Mouse (Mus musculus) liver, embryonic 16.5 days (tissue): ENCODE measurements around the gene Hcn3. TPM values are rescaled to one million over a fixed set of nuclear protein-coding genes. Genes with fewer than 3 reads are reported as not detected.
A peak's percentile ranks its signal among the peaks of the same experiment; 100 is the strongest.

ENCODE experiments used
- ATAC-seq: fragments of 200-750 bp; cut with Nextera tagmentation; 2 replicates; pipeline ENCODE4 v1.8.0; 2017; ENCODE audit warnings: low read depth, mild to moderate bottlenecking, moderate number of reproducible peaks, moderate library complexity
- H3K27ac ChIP-seq: fragments of 300-500 bp; sonication (generic); 2 replicates; pipeline ENCODE4 v1.5.1; 2014; ENCODE audit warnings: mild to moderate bottlenecking, low read length
- H3K27me3 ChIP-seq: fragments of 300-500 bp; sonication (generic); 2 replicates; pipeline ENCODE4 v1.6.1; 2014; ENCODE audit warnings: low read depth, low read length, mixed read lengths; ENCODE audit not compliant: control insufficient read depth, insufficient read depth
- H3K36me3 ChIP-seq: fragments of 300-500 bp; sonication (generic); 2 replicates; pipeline ENCODE4 v1.6.1; 2014; ENCODE audit warnings: mild to moderate bottlenecking; ENCODE audit not compliant: control insufficient read depth, insufficient read depth
- H3K4me1 ChIP-seq: fragments of 300-500 bp; sonication (generic); 2 replicates; pipeline ENCODE4 v1.6.1; 2014; ENCODE audit warnings: low read depth, low read length, mixed read lengths; ENCODE audit not compliant: control insufficient read depth
- H3K4me2 ChIP-seq: fragments of 300-500 bp; sonication (generic); 2 replicates; pipeline ENCODE4 v1.6.1; 2014; ENCODE audit warnings: low read depth, low read length, mixed read lengths
- H3K4me3 ChIP-seq: fragments of 300-500 bp; sonication (generic); 2 replicates; pipeline ENCODE4 v1.5.1; 2014; ENCODE audit warnings: low read depth, mild to moderate bottlenecking, low read length
- H3K9ac ChIP-seq: fragments of 300-500 bp; sonication (generic); 2 replicates; pipeline ENCODE4 v1.6.1; 2014; ENCODE audit warnings: low read depth, low read length
- H3K9me3 ChIP-seq: fragments of 300-500 bp; sonication (generic); replicated peaks from 2 replicates; pipeline ENCODE4 v1.6.1; 2016; ENCODE audit warnings: low read length; ENCODE audit not compliant: control insufficient read depth
- WGBS: fragments of 180-500 bp; shearing (Covaris S2); extraction: QIAGEN DNeasy Blood & Tissue Kit; methylation state at CpG from one replicate; pipeline ENCODE4 v1.1.7; 2014; ENCODE audit not compliant: insufficient replicate concordance; 5-methylcytosine and 5-hydroxymethylcytosine counted together
- polyA plus RNA-seq: library from polyadenylated mRNA; unstranded; fragments of >200 nt; fragmentation: Nextera tagmentation; extraction: Ambion mirVana; gene quantifications from 2 replicates; pipeline ENCODE4 v1.2.1, GENCODE M21; 2015

Hcn3 gene
- polyA plus RNA-seq, 1 experiment from 2014 or later, result 0.32 TPM

DNA sequence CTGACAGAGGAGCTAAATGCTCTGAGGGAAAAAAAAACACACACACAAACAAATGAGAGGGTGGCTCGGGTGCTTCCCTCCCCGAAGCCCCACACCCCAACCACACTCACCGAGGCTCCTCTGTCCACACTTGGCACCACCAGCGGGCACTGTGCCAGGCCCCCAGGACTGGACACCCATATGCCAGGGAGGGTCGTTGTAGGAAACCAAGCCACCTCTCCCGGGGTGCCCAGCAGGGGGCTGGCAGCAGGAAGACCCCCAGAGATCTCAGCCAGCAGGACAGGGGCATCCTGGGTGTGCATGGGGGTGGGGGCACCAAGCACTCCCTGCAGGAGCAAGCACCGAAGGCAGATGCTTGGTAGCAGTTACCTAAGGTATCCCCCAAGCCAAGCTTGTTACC is 59.2 kb downstream of the Hcn3 start, which contains the start of gene Gm43738:
TSS of gene Gm43738 (minus strand) at position 289 of the 400 bp plus-strand sequence.
- peak within 1 kb of the TSS; percentile 71 for H3K9ac ChIP-seq
- peak within 1 kb of the TSS; percentile 75 for H3K4me3 ChIP-seq
- H3K9me3 ChIP-seq, result no peaks in the 10 kb centered on the region
- peaks cover 36% of the 10 kb centered on the region for H3K4me1 ChIP-seq
- 50% methylated on average over 7 of the region's 7 CpGs for WGBS
- peaks cover 14% of the 10 kb centered on the region for H3K36me3 ChIP-seq
- H3K27me3 ChIP-seq, result no peaks in the 10 kb centered on the region
- H3K27ac ChIP-seq, result peak within 1 kb of the TSS; percentile 83
- ATAC-seq, result no peak
- peak within 1 kb of the TSS; percentile 78 for H3K4me2 ChIP-seq

Other genes with a start within 250 kb of the Hcn3 start
- gene Msto1, start 246.2 kb downstream of the Hcn3 start, polyA plus RNA-seq, result 9.1 and 9.5 TPM in 2 replicates
- gene Ash1l, start 209.6 kb downstream of the Hcn3 start, polyA plus RNA-seq, result 4.9 and 5.5 TPM in 2 replicates
- gene Dap3, start 209.0 kb downstream of the Hcn3 start, polyA plus RNA-seq, result 78.9 and 86.8 TPM in 2 replicates
- 2.6 and 3.3 TPM in 2 replicates for gene Rusc1, start 66.9 kb downstream of the Hcn3 start, polyA plus RNA-seq
- gene Gm43738, start 59.1 kb downstream of the Hcn3 start, polyA plus RNA-seq, result 0.11 TPM in 1 of 2 replicates, not detected in the other
- gene Fdps, start 58.2 kb downstream of the Hcn3 start, polyA plus RNA-seq, result 375 and 379 TPM in 2 replicates
- gene Pklr, start 24.1 kb downstream of the Hcn3 start, polyA plus RNA-seq, result 102 and 104 TPM in 2 replicates
- 6.4 and 8.4 TPM in 2 replicates for gene Clk2, start 4.6 kb upstream of the Hcn3 start, polyA plus RNA-seq
- gene Scamp3, start 17.3 kb upstream of the Hcn3 start, polyA plus RNA-seq, result 47.5 and 49.0 TPM in 2 replicates
- gene Fam189b, start 22.9 kb upstream of the Hcn3 start, polyA plus RNA-seq, result 2.0 and 2.4 TPM in 2 replicates
- gene Gba, start 42.7 kb upstream of the Hcn3 start, polyA plus RNA-seq, result 27.5 and 28.0 TPM in 2 replicates
- gene Thbs3, start 55.0 kb upstream of the Hcn3 start, polyA plus RNA-seq, result 1.3 and 2.0 TPM in 2 replicates
- gene Mtx1, start 66.9 kb upstream of the Hcn3 start, polyA plus RNA-seq, result 94.4 and 95.3 TPM in 2 replicates
- gene Muc1, start 68.9 kb upstream of the Hcn3 start, polyA plus RNA-seq, result 0.11 and 1.0 TPM in 2 replicates
- 129 and 131 TPM in 2 replicates for gene Krtcap2, start 85.8 kb upstream of the Hcn3 start, polyA plus RNA-seq
- 0.14 and 0.28 TPM in 2 replicates for gene Trim46, start 86.1 kb upstream of the Hcn3 start, polyA plus RNA-seq
- gene Dpm3, start 99.2 kb upstream of the Hcn3 start, polyA plus RNA-seq, result 51.9 and 59.4 TPM in 2 replicates
- gene Slc50a1, start 110.4 kb upstream of the Hcn3 start, polyA plus RNA-seq, result 18.9 and 22.2 TPM in 2 replicates
- gene Efna1, start 120.9 kb upstream of the Hcn3 start, polyA plus RNA-seq, result 8.1 and 12.7 TPM in 2 replicates
- gene Efna3, start 162.8 kb upstream of the Hcn3 start, polyA plus RNA-seq, result 0.63 and 0.94 TPM in 2 replicates
- gene Efna4, start 177.8 kb upstream of the Hcn3 start, polyA plus RNA-seq, result 0.51 and 0.60 TPM in 2 replicates
- 9.0 and 11.2 TPM in 2 replicates for gene Adam15, start 189.8 kb upstream of the Hcn3 start, polyA plus RNA-seq
- 0.05 TPM in 1 of 2 replicates, not detected in the other for gene Dcst2, start 201.8 kb upstream of the Hcn3 start, polyA plus RNA-seq
- gene Dcst1, start 205.1 kb upstream of the Hcn3 start, polyA plus RNA-seq, result 0.12 TPM in 1 of 2 replicates, not detected in the other
- gene Zbtb7b, start 234.6 kb upstream of the Hcn3 start, polyA plus RNA-seq, result 2.4 and 2.7 TPM in 2 replicates
- not detected in 2 replicates for gene Lenep, start 242.6 kb upstream of the Hcn3 start, polyA plus RNA-seq